Mouse (Mus musculus): Measurements from ENCODE around the gene Myadml2.
"Not testable (repeated sequence)": the region's sequence is repeated elsewhere in the genome, so short reads cannot be mapped to it uniquely, and the experiment has no call there.

Gene Myadml2

GRCm38 (mm10) chr11:120648001-120648476, at the start of gene Myadml2:
Gene Myadml2, minus strand, starts transcription at chr11:120648158.
- peak in 1 of 2 experiments; percentile 46 for DNase-seq

DNA sequence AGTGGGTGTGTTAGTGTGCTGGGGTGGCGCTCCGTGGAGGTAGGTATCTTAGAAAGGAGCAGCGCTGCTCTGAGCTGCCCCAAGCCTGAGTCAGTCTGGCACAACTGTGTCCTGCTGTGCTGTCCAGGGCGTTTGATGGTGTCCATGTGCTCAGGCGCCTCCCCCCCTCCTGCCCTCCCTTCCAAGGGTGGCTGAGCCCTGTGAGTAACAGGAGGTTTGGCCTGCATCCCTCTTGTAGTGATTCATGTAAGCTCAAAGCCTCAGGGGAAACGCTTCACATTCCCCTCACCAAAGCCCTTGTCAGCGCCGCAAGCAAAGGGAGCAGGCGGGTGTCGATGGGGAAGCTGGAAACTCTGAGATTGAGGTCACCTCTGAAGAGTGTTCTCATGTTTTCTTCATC, 49.8 kb upstream of the Myadml2 start:
- no peak for DNase-seq

DNA sequence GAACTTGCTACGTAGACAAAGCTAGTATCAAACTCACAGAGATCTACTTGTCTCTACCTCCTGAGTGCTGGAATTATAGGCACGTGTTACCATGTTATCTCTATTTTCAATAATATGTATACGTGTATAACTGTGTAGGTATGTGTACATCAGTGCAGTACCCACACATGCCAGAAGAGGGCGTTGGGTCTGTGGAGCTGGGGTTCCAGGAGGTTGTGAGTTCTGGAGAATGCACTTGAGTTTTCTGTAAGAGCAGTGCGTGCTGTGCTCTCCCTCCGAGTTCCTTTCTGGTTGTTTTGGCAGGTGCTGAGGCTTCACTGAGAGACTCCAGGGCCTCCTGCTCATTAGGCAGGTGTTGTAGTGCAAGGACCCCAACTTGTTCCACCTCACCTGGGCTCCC, 48.6 kb upstream of the Myadml2 start:
- DNase-seq, result no peak

DNA sequence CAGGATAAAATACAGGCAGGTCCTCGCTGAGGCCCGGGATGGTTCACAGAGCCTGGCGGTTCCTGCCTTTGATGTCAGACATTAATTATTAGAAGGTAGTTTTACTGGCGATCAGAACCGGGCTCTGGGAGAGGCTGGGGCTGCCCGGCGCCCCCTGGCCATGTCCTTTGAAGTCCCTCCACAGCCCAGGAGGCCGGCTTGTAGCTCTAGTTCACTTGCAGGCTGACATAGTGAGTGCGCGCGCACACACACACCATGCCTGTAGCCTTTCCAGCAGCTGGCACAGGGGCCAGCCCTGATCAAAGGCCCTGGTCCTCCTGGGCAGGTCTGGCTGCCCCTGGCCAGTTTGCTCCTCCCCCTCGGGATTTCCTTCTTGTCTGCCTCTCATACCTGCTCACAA, 47.7 kb upstream of the Myadml2 start:
- no peak for DNase-seq

- DNase-seq, result no peak
Observed at GRCm38 (mm10) chr11:120695184-120695583, 47.2 kb upstream of the Myadml2 start.

GRCm38 (mm10) chr11:120693461-120693860, 45.5 kb upstream of the Myadml2 start:
- DNase-seq, result no peak

GRCm38 (mm10) chr11:120692471-120693011, 44.6 kb upstream of the Myadml2 start:
- no peak for DNase-seq

DNA sequence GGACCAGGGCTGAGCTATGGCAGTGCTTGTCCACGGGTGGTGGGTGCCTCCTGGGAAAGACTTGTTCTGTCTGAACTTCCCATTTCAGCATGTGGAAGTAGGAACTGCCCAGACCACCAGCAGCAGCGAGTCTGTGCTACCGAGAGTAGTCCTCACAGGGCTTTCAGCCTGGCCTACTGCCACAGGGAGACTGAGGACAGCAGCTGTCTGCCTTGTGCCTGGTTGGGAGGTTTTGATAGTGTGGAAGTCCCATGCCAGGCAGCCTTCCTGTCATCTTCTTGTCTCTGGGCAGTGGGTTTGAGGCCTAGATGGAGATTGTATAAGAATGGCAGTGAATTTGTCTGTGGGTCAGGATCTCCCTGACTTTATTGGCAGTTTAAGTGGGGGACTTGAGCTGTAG, 41.4 kb upstream of the Myadml2 start:
- DNase-seq, result no peak

GRCm38 (mm10) chr11:120686650-120687272, 38.8 kb upstream of the Myadml2 start:
- DNase-seq, result no peak

GRCm38 (mm10) chr11:120684660-120685059, 36.7 kb upstream of the Myadml2 start:
- DNase-seq, result no peak

DNA sequence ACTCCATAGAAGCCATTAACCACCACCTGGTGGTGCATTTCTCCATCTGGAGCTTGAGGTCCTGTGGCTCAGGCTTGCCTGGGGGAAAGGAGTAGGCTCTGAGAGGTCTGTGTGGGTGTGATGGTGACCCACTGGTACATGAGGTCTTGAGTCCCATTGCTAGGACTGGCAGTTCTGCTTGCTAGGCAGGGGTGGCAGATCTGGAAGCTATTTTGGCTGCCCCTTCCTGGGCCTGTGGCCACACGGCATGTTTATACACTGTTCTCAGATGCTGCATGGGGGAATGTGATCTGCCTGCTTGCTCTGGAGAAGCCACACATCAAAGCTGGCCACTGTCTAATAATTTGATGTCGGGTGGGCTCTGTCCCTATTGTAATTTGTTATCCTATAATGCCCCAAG, 36.1 kb upstream of the Myadml2 start:
- no peak for DNase-seq

DNA sequence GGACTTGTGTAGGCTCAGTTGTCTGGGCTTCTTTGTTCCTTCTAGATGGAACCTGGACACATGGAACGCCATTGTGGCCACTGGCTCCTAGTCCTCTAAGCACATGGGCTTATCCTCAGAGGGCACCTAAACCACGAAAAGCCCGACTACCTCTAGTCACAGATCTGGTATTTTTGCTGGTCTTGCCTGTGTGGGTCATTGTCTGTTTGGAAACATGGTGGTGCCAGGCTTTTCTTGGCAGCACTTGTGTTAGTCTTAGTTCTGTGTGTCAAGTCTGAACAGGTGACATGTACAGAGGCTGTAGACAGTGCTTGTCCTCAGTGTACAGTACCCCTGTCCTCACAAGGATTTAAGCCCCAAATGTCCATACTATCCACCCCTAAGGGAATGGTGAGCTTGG, 35.6 kb upstream of the Myadml2 start:
- DNase-seq, result no peak

- no peak for DNase-seq
Observed at GRCm38 (mm10) chr11:120682683-120683082, 34.7 kb upstream of the Myadml2 start.

- peak in 1 of 2 experiments; percentile 33 for DNase-seq
Observed at GRCm38 (mm10) chr11:120679909-120680308, 32.0 kb upstream of the Myadml2 start.

DNA sequence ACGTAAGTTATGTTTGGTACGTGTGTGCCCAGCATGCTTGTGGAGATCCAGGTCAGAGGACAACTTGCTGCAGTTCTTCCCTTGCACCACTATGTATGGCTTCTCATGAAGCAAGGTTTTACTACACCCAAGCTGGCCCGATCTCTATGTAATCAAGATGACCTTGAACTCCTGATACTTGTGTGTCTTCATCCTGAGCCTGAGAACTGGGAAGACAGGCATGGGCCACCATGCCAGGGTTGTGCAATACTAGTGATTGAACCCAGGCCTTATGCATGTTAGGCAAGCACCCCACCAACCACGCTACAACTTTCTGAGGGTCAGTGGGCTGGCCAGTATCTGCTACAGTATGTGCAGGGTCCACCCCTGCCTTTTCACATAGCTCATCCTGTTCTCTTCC, 29.0 kb upstream of the Myadml2 start:
- no peak for DNase-seq

- DNase-seq, result not testable (repeated sequence)
Observed at GRCm38 (mm10) chr11:120675875-120676274, 27.9 kb upstream of the Myadml2 start.

GRCm38 (mm10) chr11:120673594-120674122, 25.7 kb upstream of the Myadml2 start:
- DNase-seq, result no peak

DNA sequence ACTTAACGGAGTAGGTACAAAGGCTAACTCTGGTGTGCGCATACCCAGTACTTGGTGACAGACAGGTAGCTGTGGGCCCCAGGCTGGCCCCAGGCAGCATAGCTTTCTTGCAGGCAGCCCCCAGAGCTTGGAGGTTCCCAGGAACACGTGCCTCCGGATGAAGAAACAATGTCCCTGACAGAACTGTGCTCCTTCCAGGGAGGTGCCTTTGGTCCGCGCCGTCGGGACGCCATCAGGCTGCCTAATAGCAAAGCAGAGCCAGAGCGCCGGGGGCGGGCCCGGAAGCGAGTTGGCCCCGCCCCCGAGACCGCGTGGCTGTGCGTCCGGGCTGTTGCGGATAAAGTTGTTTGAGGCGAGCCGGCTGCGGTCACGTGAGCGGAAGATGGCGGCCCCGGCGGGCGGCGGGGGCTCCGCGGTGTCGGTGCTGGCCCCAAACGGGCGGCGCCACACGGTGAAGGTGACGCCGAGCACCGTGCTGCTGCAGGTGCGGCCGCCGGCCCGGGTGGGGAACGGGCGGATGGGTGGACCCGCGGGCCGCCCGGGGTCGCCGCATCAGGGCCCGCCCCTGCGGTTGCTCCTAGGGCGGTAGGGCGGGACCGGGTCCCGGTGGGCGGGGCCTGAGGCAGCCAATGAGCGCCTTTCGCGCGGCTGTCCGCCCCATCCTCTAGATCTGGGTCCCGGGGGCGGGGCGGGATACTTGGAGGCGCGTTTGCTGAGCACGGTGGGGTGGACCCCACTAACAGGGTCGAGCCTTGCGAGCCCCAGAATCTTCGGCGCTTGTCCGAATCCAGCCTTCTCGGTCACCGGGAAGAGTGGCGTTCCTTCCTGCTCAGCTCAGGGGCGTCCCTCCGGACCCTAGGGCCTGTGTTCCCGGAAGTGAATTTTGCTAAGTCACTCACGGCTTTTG, 25.0 kb upstream of the Myadml2 start, which contains the start of gene Aspscr1:
Aspscr1 (plus strand) TSS at position 287 of the 907 bp plus-strand sequence.
- peak; percentile 91 to 97 for DNase-seq

DNA sequence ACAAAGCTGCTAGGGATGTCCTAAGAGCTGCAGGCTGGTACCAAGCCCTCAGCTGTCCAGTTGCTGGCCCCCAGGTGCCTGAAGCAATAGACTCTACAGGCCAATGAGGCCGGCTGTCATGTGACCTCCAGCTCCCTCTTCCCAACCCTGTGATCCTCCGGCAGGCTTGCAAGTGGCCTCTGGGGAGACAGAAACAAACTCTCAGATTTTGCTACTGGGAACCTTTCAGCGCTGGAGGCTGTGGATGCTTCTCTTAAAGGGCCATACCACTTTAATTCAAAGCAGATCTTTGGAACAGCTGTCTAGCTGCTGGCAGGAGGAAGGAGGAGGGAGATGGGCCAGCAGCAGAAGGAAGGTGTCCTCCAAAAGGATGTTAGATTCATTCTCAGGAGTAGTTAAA, 18.7 kb upstream of the Myadml2 start:
- DNase-seq, result no peak

DNA sequence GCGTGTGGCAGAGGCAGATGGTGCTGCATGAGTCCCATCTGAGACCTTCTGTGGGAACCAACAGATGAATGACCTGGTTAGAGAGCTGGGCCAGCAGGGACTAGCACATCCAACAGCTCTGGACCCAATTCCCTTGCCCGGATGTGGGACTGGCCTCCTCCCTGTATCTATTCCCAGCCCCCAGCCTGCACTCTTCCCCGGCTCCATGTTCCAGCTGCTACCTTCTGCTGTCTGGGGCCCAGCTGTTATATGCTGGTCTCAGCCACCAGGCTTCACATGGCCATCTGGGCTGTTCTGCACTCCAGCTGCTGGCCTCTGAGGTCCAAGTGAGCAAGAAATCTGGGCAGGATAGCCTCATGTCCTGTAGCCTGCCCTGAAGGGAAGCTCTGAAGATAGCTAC, 17.4 kb upstream of the Myadml2 start:
- no peak for DNase-seq

- DNase-seq, result no peak
Observed at GRCm38 (mm10) chr11:120663714-120664113, 15.8 kb upstream of the Myadml2 start.

GRCm38 (mm10) chr11:120662759-120663158, 14.8 kb upstream of the Myadml2 start:
- DNase-seq, result no peak

- DNase-seq, result no peak
Observed at GRCm38 (mm10) chr11:120661076-120661460, 13.1 kb upstream of the Myadml2 start, which contains the start of gene Notum. Gene Notum, minus strand, starts transcription at chr11:120661175.

Measured in spleen, adult 18-20 months (tissue).